Mouse (Mus musculus) B cell, adult 2 months (primary cell): ENCODE measurements around the gene Dhx32.
A peak's percentile ranks its signal among the peaks of the same experiment; 100 is the strongest.
"Not testable (repeated sequence)": the region's sequence is repeated elsewhere in the genome, so short reads cannot be mapped to it uniquely, and the experiment has no call there.

Experiments used
- DNase-seq, 2 experiments: peaks; one replicate each; pipeline ENCODE4 v3.0.0; 2022

The Dhx32 gene

GRCm38 (mm10) chr7:133724844-133725243 is 57.7 kb downstream of the Dhx32 start:
- no peak for DNase-seq

GRCm38 (mm10) chr7:133720616-133721015 is 61.9 kb downstream of the Dhx32 start:
- no peak for DNase-seq

- no peak for DNase-seq
Observed at GRCm38 (mm10) chr7:133718580-133718979, 63.9 kb downstream of the Dhx32 start.

- peak; percentile 36 to 52 for DNase-seq
Observed at GRCm38 (mm10) chr7:133715387-133715786, 67.1 kb downstream of the Dhx32 start.

GRCm38 (mm10) chr7:133707301-133707700 is 75.2 kb downstream of the Dhx32 start:
- peak; percentile 48 to 56 for DNase-seq

- DNase-seq, result no peak
Observed at GRCm38 (mm10) chr7:133703906-133704305, 78.6 kb downstream of the Dhx32 start.

- DNase-seq, result no peak
Observed at GRCm38 (mm10) chr7:133702333-133702732, 80.2 kb downstream of the Dhx32 start.

GRCm38 (mm10) chr7:133701366-133701765 is 81.2 kb downstream of the Dhx32 start:
- DNase-seq, result no peak

GRCm38 (mm10) chr7:133699885-133700284 is 82.6 kb downstream of the Dhx32 start:
- no peak for DNase-seq

GRCm38 (mm10) chr7:133698021-133698709 is 84.4 kb downstream of the Dhx32 start:
- no peak for DNase-seq

GRCm38 (mm10) chr7:133685644-133686043 is 96.9 kb downstream of the Dhx32 start:
- DNase-seq, result not testable (repeated sequence)

GRCm38 (mm10) chr7:133684701-133685100 is 97.8 kb downstream of the Dhx32 start:
- no peak for DNase-seq

- DNase-seq, result peak; percentile 12 to 17
Observed at GRCm38 (mm10) chr7:133684110-133684509, 98.4 kb downstream of the Dhx32 start.

GRCm38 (mm10) chr7:133683626-133684025 is 98.9 kb downstream of the Dhx32 start:
- no peak for DNase-seq

- DNase-seq, result no peak
Observed at GRCm38 (mm10) chr7:133679961-133680360, 102.6 kb downstream of the Dhx32 start, which contains the start of gene Mmp21. Gene Mmp21, minus strand, starts transcription at chr7:133680061.

GRCm38 (mm10) chr7:133679439-133679838 is 103.1 kb downstream of the Dhx32 start:
- DNase-seq, result no peak

- DNase-seq, result no peak
Observed at GRCm38 (mm10) chr7:133678716-133679115, 103.8 kb downstream of the Dhx32 start.

- no peak for DNase-seq
Observed at GRCm38 (mm10) chr7:133676002-133676401, 106.5 kb downstream of the Dhx32 start.
